Mouse (Mus musculus) lung, adult 2 months (tissue): ENCODE measurements around the gene Ces2c.

Experiments used
- CTCF ChIP-seq: fragments of 200-500 bp; IDR thresholded peaks from 2 replicates; pipeline ENCODE4 v1.5.1; 2011; ENCODE audit warnings: mild to moderate bottlenecking, low read length, control low read depth; ENCODE audit not compliant: insufficient read depth
- POLR2A ChIP-seq: fragments of 200-500 bp; IDR thresholded peaks from 2 replicates; pipeline ENCODE4 v1.6.1; 2011; ENCODE audit warnings: low read depth, mild to moderate bottlenecking, control low read depth, low read length, borderline replicate concordance; ENCODE audit errors: extremely low read depth

DNA sequence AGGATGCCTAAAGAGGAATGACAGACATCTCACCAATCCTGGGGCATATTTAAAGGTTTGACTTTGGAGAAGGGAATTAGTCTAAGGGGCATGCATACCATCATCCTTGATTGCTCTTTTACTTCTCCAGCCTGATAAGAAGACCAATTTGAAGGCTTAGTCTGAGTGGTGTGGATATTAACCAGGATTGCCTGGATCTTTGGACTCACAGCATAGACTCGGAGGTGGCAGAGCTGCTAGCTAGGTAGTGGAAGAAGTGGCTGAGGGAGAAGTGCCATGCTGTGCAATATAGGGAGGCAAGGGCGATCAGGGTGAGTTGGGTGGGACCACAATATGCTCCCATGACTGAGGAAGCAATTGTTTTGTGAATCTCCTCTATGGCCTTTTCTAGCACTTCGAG lies 18.6 kb upstream of the Ces2c start:
- TF ChIP-seq CTCF (no peak), POLR2A (no peak)
